Mouse (Mus musculus): ENCODE results near the gene Tfam. TPM values are rescaled to one million over a fixed set of nuclear protein-coding genes. Genes with fewer than 3 reads are reported as not detected.

Gene Tfam
- polyA plus RNA-seq, 1 experiment from 2014 or later, result 63.2 TPM

DNA sequence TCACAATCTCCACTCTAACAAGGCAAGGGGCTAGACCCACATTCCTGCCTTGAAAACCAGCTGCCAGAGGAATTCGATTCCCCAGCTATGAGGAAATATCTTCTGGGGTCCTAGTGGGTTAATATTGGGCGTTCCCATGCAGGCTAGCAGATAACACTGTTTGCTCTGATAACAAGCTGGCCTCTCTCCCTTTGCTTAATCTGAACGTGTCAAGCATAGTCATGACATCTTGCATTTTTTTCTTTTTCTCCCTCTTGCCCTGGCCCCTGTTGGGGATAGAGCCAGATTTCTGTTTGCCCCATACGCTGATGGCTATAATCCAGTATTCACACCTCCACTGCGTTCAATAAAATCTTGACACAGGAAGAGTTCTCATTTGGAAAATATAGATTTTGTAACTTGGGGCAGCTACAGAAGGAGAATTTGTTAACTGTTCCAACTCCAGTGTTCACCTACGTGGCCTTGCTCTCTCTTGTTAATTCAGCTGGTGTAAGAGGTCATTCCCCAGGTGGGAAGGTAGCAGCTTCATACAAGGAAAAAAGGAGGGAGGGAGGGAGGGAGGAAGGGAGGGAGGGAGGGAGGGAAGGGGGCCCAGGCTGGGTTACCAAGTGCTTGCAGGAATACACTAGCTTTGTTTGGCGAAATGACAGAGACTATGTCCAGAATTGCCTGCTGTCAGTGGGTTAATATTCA is 54.6 kb downstream of the Tfam start:
- no peak overlapping the region for H3K27ac ChIP-seq (replicated peaks)
- H3K4me3 ChIP-seq, result no peak overlapping the region
- no peaks in the 10 kb centered on the region for H3K27me3 ChIP-seq
- H3K4me2 ChIP-seq (replicated peaks), result no peak overlapping the region
- 54% methylated on average over 7 of the region's 7 CpGs for WGBS
- H3K9me3 ChIP-seq, result 0 out of 2 replicates have a peak, but pooled peaks cover 3% of the 10 kb centered on the region
- no peak for ATAC-seq (replicated peaks)
- no peak overlapping the region for H3K9ac ChIP-seq (replicated peaks)
- no peaks in the 10 kb centered on the region for H3K36me3 ChIP-seq
- H3K4me1 ChIP-seq, result no peaks in the 10 kb centered on the region

DNA sequence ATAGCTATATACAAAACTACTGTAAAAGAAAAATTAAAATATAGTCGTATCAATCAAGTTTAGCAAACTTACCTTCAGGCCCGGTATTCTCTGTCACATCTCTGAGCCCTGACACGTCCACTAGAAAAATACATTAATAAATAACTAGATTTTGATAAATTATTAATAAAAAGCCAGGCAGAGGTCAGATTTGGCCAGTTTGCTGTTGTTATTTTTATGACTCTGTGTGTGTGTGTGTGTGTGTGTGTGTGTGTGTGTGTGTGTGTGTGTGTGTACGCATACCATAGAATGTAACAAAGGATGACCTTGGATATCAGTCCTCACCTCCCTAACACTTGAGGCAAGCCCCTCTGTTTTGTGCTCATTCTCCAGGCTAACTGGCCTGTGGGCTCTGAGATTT is 56.1 kb downstream of the Tfam start:
- H3K4me2 ChIP-seq (replicated peaks), result no peak overlapping the region
- no peak overlapping the region for H3K4me3 ChIP-seq
- no peaks in the 10 kb centered on the region for H3K27me3 ChIP-seq
- no peak overlapping the region for H3K27ac ChIP-seq (replicated peaks)
- H3K9me3 ChIP-seq, result 0 out of 2 replicates have a peak, but pooled peaks cover 3% of the 10 kb centered on the region
- WGBS, result 88% methylated on average over 4 of the region's 4 CpGs
- no peak overlapping the region for H3K9ac ChIP-seq (replicated peaks)
- ATAC-seq (replicated peaks), result no peak
- H3K4me1 ChIP-seq, result no peaks in the 10 kb centered on the region
- no peaks in the 10 kb centered on the region for H3K36me3 ChIP-seq

DNA sequence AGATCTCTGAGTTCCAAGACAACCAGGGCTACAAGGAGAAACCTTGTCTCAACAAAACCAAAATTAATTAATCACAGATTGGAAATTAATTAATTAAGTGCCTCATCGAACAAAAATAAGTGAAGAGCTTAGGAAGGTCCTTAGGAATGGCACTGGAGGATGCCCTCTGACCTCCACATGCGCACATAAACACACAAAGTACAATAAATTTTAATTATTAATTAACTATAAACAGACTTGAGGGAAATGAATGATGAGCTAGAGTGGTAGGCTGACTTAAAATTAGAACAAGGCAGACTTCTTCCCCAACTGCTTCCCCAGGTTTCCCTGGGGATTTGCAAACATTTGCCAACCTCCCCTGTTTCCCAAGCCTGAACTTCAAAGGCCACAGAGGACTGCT is 57.0 kb downstream of the Tfam start:
- H3K4me2 ChIP-seq (replicated peaks), result no peak overlapping the region
- no peaks in the 10 kb centered on the region for H3K36me3 ChIP-seq
- H3K27ac ChIP-seq (replicated peaks), result no peak overlapping the region
- WGBS, result 82% methylated on average over 2 of the region's 2 CpGs
- H3K27me3 ChIP-seq, result no peaks in the 10 kb centered on the region
- 0 out of 2 replicates have a peak, but pooled peaks cover 3% of the 10 kb centered on the region for H3K9me3 ChIP-seq
- no peaks in the 10 kb centered on the region for H3K4me1 ChIP-seq
- ATAC-seq (replicated peaks), result no peak
- H3K9ac ChIP-seq (replicated peaks), result no peak overlapping the region
- H3K4me3 ChIP-seq, result no peak overlapping the region

DNA sequence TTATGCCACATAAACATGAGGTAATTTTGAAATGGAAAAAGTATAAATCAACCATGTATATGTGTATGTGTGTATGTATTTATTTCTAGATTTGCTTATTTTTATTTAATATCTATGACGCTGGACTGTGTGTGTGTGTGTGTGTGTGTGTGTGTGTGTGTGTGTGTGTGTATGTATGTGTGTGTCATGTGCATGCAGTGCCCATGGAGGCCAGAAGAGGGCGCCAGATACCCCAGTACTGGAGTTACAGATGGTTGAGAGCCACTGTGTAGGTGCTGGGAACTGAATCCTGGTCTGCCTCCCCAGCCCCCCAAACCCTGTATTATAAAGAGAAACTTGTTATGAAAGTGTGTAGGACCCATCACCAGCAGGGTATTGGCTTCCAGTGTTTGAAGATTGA is 58.0 kb downstream of the Tfam start:
- no peak overlapping the region for H3K9ac ChIP-seq (replicated peaks)
- H3K9me3 ChIP-seq, result 0 out of 2 replicates have a peak, but pooled peaks cover 3% of the 10 kb centered on the region
- 75% methylated on average over 2 of the region's 2 CpGs for WGBS
- H3K4me2 ChIP-seq (replicated peaks), result no peak overlapping the region
- no peak overlapping the region for H3K27ac ChIP-seq (replicated peaks)
- no peaks in the 10 kb centered on the region for H3K4me1 ChIP-seq
- no peak overlapping the region for H3K4me3 ChIP-seq
- H3K36me3 ChIP-seq, result no peaks in the 10 kb centered on the region
- H3K27me3 ChIP-seq, result no peaks in the 10 kb centered on the region
- no peak for ATAC-seq (replicated peaks)

DNA sequence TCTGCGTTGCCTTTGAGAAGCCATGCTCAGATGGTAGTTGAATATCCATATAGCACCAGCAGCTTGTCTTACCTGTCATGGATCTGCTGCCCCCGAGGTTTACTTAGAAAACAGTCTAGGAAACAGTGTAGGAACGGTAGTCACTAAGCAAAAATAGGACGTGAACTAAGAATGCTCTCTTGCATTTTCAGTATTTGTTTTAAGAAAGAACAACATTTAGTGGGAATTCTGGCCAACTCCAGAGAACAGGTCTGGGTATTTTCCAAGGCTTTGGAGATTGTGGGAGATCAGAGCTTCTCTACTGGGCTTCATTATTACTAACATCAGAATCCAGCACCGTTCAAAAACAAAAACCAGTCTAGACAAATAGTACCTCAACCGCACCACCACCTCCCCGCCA is 60.9 kb downstream of the Tfam start:
- Histone ChIP-seq H3K27ac (replicated peaks) (no peak overlapping the region), H3K4me1 (no peaks in the 10 kb centered on the region), H3K9ac (replicated peaks) (no peak overlapping the region), H3K27me3 (no peaks in the 10 kb centered on the region), H3K4me3 (no peak overlapping the region), H3K9me3 (0 out of 2 replicates have a peak, but pooled peaks cover 3% of the 10 kb centered on the region), H3K4me2 (replicated peaks) (no peak overlapping the region), H3K36me3 (no peaks in the 10 kb centered on the region)
- no peak for ATAC-seq (replicated peaks)
- WGBS, result 89% methylated on average over 7 of the region's 7 CpGs

DNA sequence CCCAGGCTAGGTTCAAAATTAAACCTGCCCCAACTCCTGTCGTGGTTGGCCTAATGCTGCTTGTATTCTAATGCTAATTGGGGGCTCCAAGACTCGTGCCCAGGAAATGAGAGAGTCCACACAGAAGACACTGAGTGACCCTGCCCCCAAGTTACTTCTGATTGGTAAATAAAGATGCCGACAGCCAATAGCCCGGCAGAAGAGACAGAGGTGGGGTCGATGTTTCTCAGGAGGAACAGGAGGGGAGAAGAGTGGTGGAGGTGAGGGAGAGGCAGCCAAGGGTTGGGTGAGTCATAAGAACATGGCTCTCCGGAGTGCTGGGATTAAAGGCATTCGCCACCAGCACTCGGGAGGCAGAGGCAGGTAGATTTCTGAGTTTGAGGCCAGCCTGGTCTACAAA is 61.7 kb downstream of the Tfam start:
- no peak overlapping the region for H3K9ac ChIP-seq (replicated peaks)
- no peaks in the 10 kb centered on the region for H3K27me3 ChIP-seq
- WGBS, result 73% methylated on average over 8 of the region's 8 CpGs
- H3K9me3 ChIP-seq, result 0 out of 2 replicates have a peak, but pooled peaks cover 3% of the 10 kb centered on the region
- H3K27ac ChIP-seq (replicated peaks), result no peak overlapping the region
- no peaks in the 10 kb centered on the region for H3K36me3 ChIP-seq
- no peaks in the 10 kb centered on the region for H3K4me1 ChIP-seq
- H3K4me2 ChIP-seq (replicated peaks), result no peak overlapping the region
- no peak for ATAC-seq (replicated peaks)
- no peak overlapping the region for H3K4me3 ChIP-seq

Other genes with a start within 250 kb of the Tfam start
- gene Bicc1, start 78.6 kb downstream of the Tfam start, polyA plus RNA-seq (2015; fragmentation: Nextera tagmentation; extraction: Ambion mirVana), result 3.0 and 3.7 TPM in 2 replicates
- 173 and 175 TPM in 2 replicates for gene Ube2d1, start 47.0 kb upstream of the Tfam start, polyA plus RNA-seq (2015; fragmentation: Nextera tagmentation; extraction: Ambion mirVana)
- 239 and 247 TPM in 2 replicates for gene Cisd1, start 106.7 kb upstream of the Tfam start, polyA plus RNA-seq (2015; fragmentation: Nextera tagmentation; extraction: Ambion mirVana)
- 17.7 and 19.0 TPM in 2 replicates for gene Ipmk, start 109.5 kb upstream of the Tfam start, polyA plus RNA-seq (2015; fragmentation: Nextera tagmentation; extraction: Ambion mirVana)